Mouse (Mus musculus): ENCODE measurements around the gene 1700007K13Rik.

Gene 1700007K13Rik

DNA sequence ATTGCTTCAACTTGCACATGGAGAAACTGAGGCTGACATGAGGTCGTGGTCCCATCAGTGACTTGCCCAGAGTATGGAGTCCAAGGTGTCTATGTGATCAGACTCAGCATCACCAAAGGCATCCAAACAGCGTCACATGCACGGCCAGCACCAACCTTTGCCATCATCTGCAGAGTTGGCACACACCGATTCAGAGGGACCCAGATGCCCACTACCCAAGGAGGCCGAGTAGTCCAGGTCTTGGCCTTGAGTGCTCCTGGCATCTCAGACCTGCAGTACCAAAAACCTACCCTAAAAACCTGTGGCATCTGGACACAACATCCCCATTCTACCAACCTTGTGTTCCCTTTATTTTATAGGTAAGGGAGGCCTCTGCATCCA lies 51.4 kb downstream of the 1700007K13Rik start:
- DNase-seq (ENCODE audit: low read depth) = no peak

DNA sequence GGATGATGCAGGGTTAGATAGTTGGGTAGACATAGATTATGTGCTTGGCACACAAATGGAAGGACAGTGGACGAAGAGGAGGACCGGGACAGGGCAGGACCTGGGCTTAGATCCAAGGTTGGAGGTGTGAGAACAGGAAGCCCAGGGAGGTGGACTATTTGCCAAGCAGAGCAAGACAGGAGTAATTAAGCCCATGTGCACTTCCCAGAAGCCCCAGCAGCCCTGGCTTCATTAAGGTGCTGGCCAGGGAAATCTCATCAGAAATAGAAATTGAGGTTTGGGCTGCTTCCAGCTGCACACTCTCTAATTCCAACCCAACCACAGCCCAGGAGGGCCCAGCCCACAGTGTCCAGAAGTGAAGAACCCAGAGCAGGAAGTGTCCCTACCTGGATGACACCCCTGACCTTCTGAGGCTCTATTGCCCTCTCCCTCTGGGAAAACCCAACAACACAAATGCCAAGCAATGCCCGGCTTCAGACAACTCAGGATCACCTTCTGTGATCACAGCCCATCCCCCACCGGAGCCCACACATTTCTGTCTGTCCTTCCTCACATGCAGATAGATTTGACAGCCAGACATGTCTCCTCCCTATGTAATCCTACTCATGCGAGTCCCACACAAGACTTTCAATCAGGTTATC lies 51.9 kb downstream of the 1700007K13Rik start:
- no peak for DNase-seq (ENCODE audit: low read depth)

GRCm38 (mm10) chr2:28412936-28413335 lies 53.2 kb downstream of the 1700007K13Rik start:
- no peak for DNase-seq (ENCODE audit: low read depth)

All from fibroblast of lung, adult 2 months (primary cell).